ENCODE assay signal across 8 mouse cellular contexts in genomic region chr11:29693576-29694410, GRCm38 (mm10). TPM values are rescaled to one million over a fixed set of nuclear protein-coding genes. Genes with fewer than 3 reads are reported as not detected.
DNase-seq lines count a peak whose midpoint lies in the region; ATAC-seq and TF ChIP-seq lines count a peak whose summit lies in the region.

No protein-coding gene starts in this region.

- no peaks in the 10 kb centered on the region for H3K9me3 ChIP-seq in heart, embryonic 11.5 days (replicated peaks; ENCODE audit: control insufficient read depth, low read length)
- H3K9me3 ChIP-seq in kidney, embryonic 15.5 days (replicated peaks), result no peaks in the 10 kb centered on the region

- peaks cover 55% of the 10 kb centered on the region for H3K79me3 ChIP-seq in C2C12 (ENCODE audit: low read depth)

- peak overlapping the region; percentile 92 for H3ac ChIP-seq in C2C12 (ENCODE audit: control insufficient read depth, insufficient read length, low read depth)

- under 1% methylated on average over 53 of the region's 53 CpGs for WGBS in heart, embryonic 11.5 days (ENCODE audit: insufficient replicate concordance)
- whole genome bisulfite sequencing in kidney, embryonic 15.5 days, result under 1% methylated on average over 53 of the region's 53 CpGs

- H3K4me1 ChIP-seq in embryonic fibroblast, embryonic 13.5 days (ENCODE audit: control insufficient read depth, insufficient read depth, low read length), result no peaks in the 10 kb centered on the region
- H3K4me1 ChIP-seq in heart, embryonic 11.5 days (ENCODE audit: control insufficient read depth, insufficient read depth, low read length), result 0 out of 2 replicates have a peak, but pooled peaks cover 4% of the 10 kb centered on the region
- peaks cover 12% of the 10 kb centered on the region for H3K4me1 ChIP-seq in kidney, embryonic 15.5 days

- peaks cover 45% of the 10 kb centered on the region for H3K36me3 ChIP-seq in C2C12 (ENCODE audit: control insufficient read depth, insufficient read depth)
- 0 out of 2 replicates have a peak, but pooled peaks cover 3% of the 10 kb centered on the region for H3K36me3 ChIP-seq in heart, embryonic 11.5 days (ENCODE audit: control insufficient read depth, insufficient read depth, low read length)
- H3K36me3 ChIP-seq in kidney, embryonic 15.5 days, result peaks cover 5% of the 10 kb centered on the region; the same call in 1 of the 2 replicates

- peak overlapping the region; percentile 98 for H3K9ac ChIP-seq in heart, embryonic 11.5 days (ENCODE audit: low read depth, low read length)
- peak overlapping the region; percentile 95 for H3K9ac ChIP-seq in kidney, embryonic 15.5 days

- DNase-seq in brain, adult 2 months (ENCODE audit: low read depth, low spot score), result peak; percentile 89
- DNase-seq in liver, result peak; percentile 88
- DNase-seq in monocyte, adult 2 months (ENCODE audit: low read depth in 1 of 2, low spot score in 2 of 2), result peak; percentile 64 to 78
- peak; percentile 76 to 82 for DNase-seq in spleen, postnatal 14 days (ENCODE audit: low spot score in 2 of 2)

- peak; percentile 74 for ATAC-seq in heart, embryonic 11.5 days (replicated peaks; ENCODE audit: insufficient number of reproducible peaks, low FRiP score, low TSS enrichment)
- ATAC-seq in kidney, embryonic 15.5 days (replicated peaks; ENCODE audit: low FRiP score), result peak; percentile 89

- peak overlapping the region; percentile 97 for H3K27ac ChIP-seq in embryonic fibroblast, embryonic 13.5 days (ENCODE audit: insufficient read depth, low read length)
- H3K27ac ChIP-seq in heart, embryonic 11.5 days (ENCODE audit: low read depth, low read length), result peak overlapping the region; percentile 98
- peak overlapping the region; percentile 98 for H3K27ac ChIP-seq in kidney, embryonic 15.5 days

- no peaks in the 10 kb centered on the region for H3K27me3 ChIP-seq in C2C12 (ENCODE audit: control insufficient read depth, insufficient read depth, insufficient read length)
- no peaks in the 10 kb centered on the region for H3K27me3 ChIP-seq in heart, embryonic 11.5 days (ENCODE audit: control insufficient read depth, insufficient read depth, low read length)
- no peaks in the 10 kb centered on the region for H3K27me3 ChIP-seq in kidney, embryonic 15.5 days

- peaks cover 61% of the 10 kb centered on the region for H3K79me2 ChIP-seq in C2C12 (ENCODE audit: control insufficient read depth, insufficient read depth)

- peak; percentile 59 for TF ChIP-seq POLR2A in embryonic fibroblast, embryonic 13.5 days (IDR thresholded peaks at IDR 0.05; ENCODE audit: low read depth, low read length)

- H3K4me3 ChIP-seq in C2C12 (ENCODE audit: insufficient read depth, poor library complexity, severe bottlenecking), result peak overlapping the region; percentile 89
- peak overlapping the region; percentile 99 for H3K4me3 ChIP-seq in embryonic fibroblast, embryonic 13.5 days (ENCODE audit: insufficient read depth, low read length)
- peak overlapping the region; percentile 77 for H3K4me3 ChIP-seq in heart, embryonic 11.5 days (ENCODE audit: low read depth, low read length)
- peak overlapping the region; percentile 98 for H3K4me3 ChIP-seq in kidney, embryonic 15.5 days (replicated peaks)

- peak; percentile 63 for TF ChIP-seq CTCF in C2C12 (IDR thresholded peaks at IDR 0.05; ENCODE audit: control insufficient read depth, insufficient read depth, insufficient read length)
- TF ChIP-seq CTCF in embryonic fibroblast, embryonic 13.5 days (IDR thresholded peaks at IDR 0.05; ENCODE audit: borderline replicate concordance, insufficient read depth, low read length), result peak; percentile 59

- H3K4me2 ChIP-seq in heart, embryonic 11.5 days, result peak overlapping the region; percentile 69
- peak overlapping the region; percentile 62 for H3K4me2 ChIP-seq in kidney, embryonic 15.5 days

TF ChIP-seq in C2C12, 6 proteins besides CTCF, POLR2A, EP300 and RAD21:
- no peak for TF ChIP-seq FOSL1 (IDR thresholded peaks at IDR 0.05; ENCODE audit: insufficient read depth, low read length, poor library complexity, severe bottlenecking)
- TF ChIP-seq MAX (IDR thresholded peaks at IDR 0.05), result peak; percentile 93

RNA-seq across cellular contexts. Expression of gene Rtn4, which starts 1.0 kb away (rescaled TPM):
- polyA plus RNA-seq in C2C12 (2012; fragmentation: generic; extraction: Trizol), result 213 TPM
- polyA plus RNA-seq in embryonic fibroblast, embryonic 13.5 days (2011; ENCODE audit: insufficient read length, low read depth, missing spikeins), result 773 and 1,145 TPM in 2 replicates
- 48.5 and 54.2 TPM in 2 replicates for polyA plus RNA-seq in heart, embryonic 11.5 days (2014; fragmentation: Nextera tagmentation; extraction: Ambion mirVana)
- 54.8 and 56.0 TPM in 2 replicates for polyA plus RNA-seq in kidney, embryonic 15.5 days (2015; fragmentation: Nextera tagmentation; extraction: Ambion mirVana)

Comparison
In these comparisons a context has a peak if more than half of its experiments do, and no peak if none do; other contexts are left out.
1. Peak in every context shown above with its lines: DNase-seq, ATAC-seq, H3K4me3 ChIP-seq and H3K27ac ChIP-seq.